Mouse (Mus musculus) skeletal muscle tissue, adult 2 months (tissue): ENCODE data around the gene Itgal.

Source experiments
- DNase-seq: peaks from one replicate; pipeline ENCODE4 v3.0.0-alpha.2; 2012; ENCODE audit warnings: low read depth, low spot score

The Itgal gene

DNA sequence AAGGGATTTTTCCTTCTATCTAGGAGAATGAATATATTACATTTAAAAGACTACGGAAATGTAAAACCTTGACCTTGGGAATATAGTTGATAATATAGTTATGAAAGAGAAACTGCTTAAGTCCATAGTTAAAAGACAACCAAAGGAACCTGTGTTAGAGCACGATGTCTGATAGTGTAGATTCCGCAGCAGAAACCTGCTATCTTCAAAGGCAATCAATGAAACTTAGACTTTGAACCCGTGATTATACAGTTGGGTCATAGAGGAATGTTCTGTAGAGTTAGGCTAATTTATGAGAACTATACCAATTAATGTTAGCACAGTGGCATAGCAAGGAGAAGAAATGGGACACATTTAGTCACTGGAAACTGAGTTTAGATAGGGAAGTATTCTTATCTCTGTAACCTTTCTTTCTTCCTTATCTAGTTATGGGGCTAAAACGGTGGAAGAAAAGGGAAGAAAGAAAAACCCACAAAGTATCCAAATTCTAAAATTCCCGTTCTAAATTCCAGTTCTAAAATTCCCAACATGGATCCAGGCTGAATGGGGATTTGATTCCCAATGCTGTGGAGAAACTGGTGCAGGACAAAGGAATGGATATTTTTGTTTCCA is 82.4 kb downstream of the Itgal start:
- DNase-seq, result no peak
